Mouse (Mus musculus) ES-E14 (cell line): ENCODE data around the gene Dpyd.

Experiments used
- CHD2 ChIP-seq: IDR thresholded peaks from 2 replicates; pipeline ENCODE4 v1.6.1; 2014; ENCODE audit warnings: mild to moderate bottlenecking, low read depth, low read length, inconsistent platforms
- HCFC1 ChIP-seq: IDR thresholded peaks from 2 replicates; pipeline ENCODE4 v1.6.1; 2012; ENCODE audit warnings: low read length, inconsistent platforms, borderline replicate concordance; ENCODE audit not compliant: insufficient read depth
- MAFK ChIP-seq: IDR thresholded peaks from 2 replicates; pipeline ENCODE4 v1.6.1; 2014; ENCODE audit warnings: mild to moderate bottlenecking, low read depth, low read length, inconsistent platforms; ENCODE audit not compliant: insufficient read depth
- ZC3H11A ChIP-seq: IDR thresholded peaks from 2 replicates; pipeline ENCODE4 v1.6.1; 2012; ENCODE audit warnings: low read depth, mild to moderate bottlenecking, inconsistent platforms, low read length, borderline replicate concordance
- ZNF384 ChIP-seq: IDR thresholded peaks from 2 replicates; pipeline ENCODE4 v1.6.1; 2012; ENCODE audit warnings: low read depth, low read length, inconsistent platforms

GRCm38 (mm10) chr3:118680803-118681202 is 118.9 kb downstream of the Dpyd start:
- TF ChIP-seq CHD2: no peak
- TF ChIP-seq MAFK: no peak
- TF ChIP-seq ZNF384: no peak
- TF ChIP-seq ZC3H11A: no peak
- TF ChIP-seq HCFC1: no peak
